Mouse (Mus musculus) ES-Bruce4 (cell line): Measurements from ENCODE around the gene Parg.

Experiments
- CTCF ChIP-seq: IDR thresholded peaks from one replicate; pipeline ENCODE4 v1.8.1; 2011; ENCODE audit warnings: low read depth, low read length
- POLR2A ChIP-seq: IDR thresholded peaks from one replicate; pipeline ENCODE4 v1.8.1; 2011; ENCODE audit warnings: low read length; ENCODE audit not compliant: insufficient read depth

GRCm38 (mm10) chr14:32166840-32167239, 34.9 kb upstream of the Parg start:
- TF ChIP-seq CTCF: no peak
- no peak for TF ChIP-seq POLR2A
